Mouse (Mus musculus) hindbrain, embryonic 14.5 days (tissue): ENCODE results near the gene Kat2b. TPM values are rescaled to one million over a fixed set of nuclear protein-coding genes. Genes with fewer than 3 reads are reported as not detected.

ENCODE experiments used
- ATAC-seq: fragments of 200-750 bp; cut with Nextera tagmentation; 2 replicates; pipeline ENCODE4 v1.8.0; 2017; ENCODE audit warnings: moderate number of reproducible peaks, mild to moderate bottlenecking, moderate TSS enrichment, moderate library complexity; ENCODE audit not compliant: low FRiP score
- DNase-seq: peaks from one replicate; pipeline ENCODE4 v3.0.0-alpha.2; 2015; ENCODE audit warnings: low spot score
- H3K27ac ChIP-seq: fragments of 300-500 bp; sonication (generic); 2 replicates; pipeline ENCODE4 v1.5.1; 2014; ENCODE audit warnings: mild to moderate bottlenecking, moderate library complexity
- H3K27me3 ChIP-seq: fragments of 300-500 bp; sonication (generic); 2 replicates; pipeline ENCODE4 v1.6.1; 2014; ENCODE audit warnings: mild to moderate bottlenecking, low read length, mixed read lengths; ENCODE audit not compliant: control insufficient read depth, insufficient read depth
- H3K36me3 ChIP-seq: fragments of 300-500 bp; sonication (generic); replicated peaks from 2 replicates; pipeline ENCODE4 v1.6.1; 2014; ENCODE audit not compliant: control insufficient read depth, insufficient read depth
- H3K4me1 ChIP-seq: fragments of 300-500 bp; sonication (generic); replicated peaks from 2 replicates; pipeline ENCODE4 v1.6.1; 2014; ENCODE audit warnings: antibody characterized with exemption, low read length, mixed read lengths; ENCODE audit not compliant: control insufficient read depth, insufficient read depth
- H3K4me2 ChIP-seq: fragments of 300-500 bp; sonication (generic); replicated peaks from 2 replicates; pipeline ENCODE4 v1.6.1; 2014; ENCODE audit warnings: mild to moderate bottlenecking, moderate library complexity
- H3K4me3 ChIP-seq: fragments of 300-500 bp; sonication (generic); replicated peaks from 2 replicates; pipeline ENCODE4 v1.5.1; 2014; ENCODE audit warnings: mild to moderate bottlenecking, low read length
- H3K9ac ChIP-seq: fragments of 300-500 bp; sonication (generic); 2 replicates; pipeline ENCODE4 v1.6.1; 2014
- H3K9me3 ChIP-seq: fragments of 300-500 bp; sonication (generic); 2 replicates; pipeline ENCODE4 v1.6.1; 2016; ENCODE audit warnings: low read length; ENCODE audit not compliant: control insufficient read depth
- WGBS: fragments of 180-500 bp; shearing (Covaris S2); extraction: QIAGEN DNeasy Blood & Tissue Kit; methylation state at CpG from one replicate; pipeline ENCODE4 v1.1.7; 2014; 5-methylcytosine and 5-hydroxymethylcytosine counted together
- polyA plus RNA-seq: library from polyadenylated mRNA; unstranded; fragments of >200 nt; fragmentation: Nextera tagmentation; extraction: Ambion mirVana; gene quantifications from 2 replicates; pipeline ENCODE4 v1.2.1, GENCODE M21; 2014

Gene Kat2b
- polyA plus RNA-seq, 1 experiment from 2014 or later, result 8.5 TPM

GRCm38 (mm10) chr17:53578776-53579175 is 12.1 kb downstream of the Kat2b start:
- Histone ChIP-seq H3K36me3 (no peaks in the 10 kb centered on the region), H3K27me3 (no peaks in the 10 kb centered on the region), H3K4me1 (no peaks in the 10 kb centered on the region), H3K4me3 (no peak overlapping the region), H3K27ac (no peak overlapping the region), H3K4me2 (no peak overlapping the region), H3K9ac (no peak overlapping the region), H3K9me3 (no peaks in the 10 kb centered on the region)
- no peak for DNase-seq
- no peak for ATAC-seq
- WGBS, result 62% methylated on average over 9 of the region's 9 CpGs

GRCm38 (mm10) chr17:53579612-53580011 is 13.0 kb downstream of the Kat2b start:
- Histone ChIP-seq H3K4me2 (no peak overlapping the region), H3K36me3 (no peaks in the 10 kb centered on the region), H3K27me3 (no peaks in the 10 kb centered on the region), H3K4me1 (no peaks in the 10 kb centered on the region), H3K27ac (no peak overlapping the region), H3K4me3 (no peak overlapping the region), H3K9ac (no peak overlapping the region), H3K9me3 (no peaks in the 10 kb centered on the region)
- WGBS, result 54% methylated on average over 4 of the region's 4 CpGs
- ATAC-seq (no peak), DNase-seq (no peak)

- H3K27me3 ChIP-seq, result no peaks in the 10 kb centered on the region
- DNase-seq, result no peak
- no peaks in the 10 kb centered on the region for H3K9me3 ChIP-seq
- ATAC-seq, result no peak
- no peak overlapping the region for H3K4me3 ChIP-seq
- no peaks in the 10 kb centered on the region for H3K36me3 ChIP-seq
- WGBS, result 72% methylated on average over 3 of the region's 3 CpGs
- H3K27ac ChIP-seq, result no peak overlapping the region
- no peak overlapping the region for H3K4me2 ChIP-seq
- no peaks in the 10 kb centered on the region for H3K4me1 ChIP-seq
- H3K9ac ChIP-seq, result no peak overlapping the region
Observed at GRCm38 (mm10) chr17:53580237-53580636, 13.6 kb downstream of the Kat2b start.

- H3K27ac ChIP-seq, result no peak overlapping the region
- H3K4me3 ChIP-seq, result no peak overlapping the region
- DNase-seq (no peak), ATAC-seq (no peak)
- H3K4me2 ChIP-seq, result no peak overlapping the region
- H3K4me1 ChIP-seq, result peaks cover 7% of the 10 kb centered on the region
- 83% methylated on average over 4 of the region's 4 CpGs for WGBS
- H3K27me3 ChIP-seq, result no peaks in the 10 kb centered on the region
- H3K9me3 ChIP-seq, result no peaks in the 10 kb centered on the region
- no peak overlapping the region for H3K9ac ChIP-seq
- no peaks in the 10 kb centered on the region for H3K36me3 ChIP-seq
Observed at GRCm38 (mm10) chr17:53582026-53582585, 15.4 kb downstream of the Kat2b start.

- H3K36me3 ChIP-seq, result no peaks in the 10 kb centered on the region
- H3K4me1 ChIP-seq, result peaks cover 13% of the 10 kb centered on the region
- H3K27me3 ChIP-seq, result no peaks in the 10 kb centered on the region
- no peaks in the 10 kb centered on the region for H3K9me3 ChIP-seq
- WGBS, result 91% methylated on average over 7 of the region's 7 CpGs
- no peak overlapping the region for H3K4me3 ChIP-seq
- DNase-seq (no peak), ATAC-seq (no peak)
- H3K9ac ChIP-seq, result no peak overlapping the region
- H3K4me2 ChIP-seq, result no peak overlapping the region
- H3K27ac ChIP-seq, result no peak overlapping the region
Observed at GRCm38 (mm10) chr17:53582805-53583204, 16.1 kb downstream of the Kat2b start.

GRCm38 (mm10) chr17:53583846-53584579 is 17.4 kb downstream of the Kat2b start:
- Histone ChIP-seq H3K27ac (no peak overlapping the region), H3K9me3 (no peaks in the 10 kb centered on the region), H3K4me3 (no peak overlapping the region), H3K4me1 (peaks cover 16% of the 10 kb centered on the region), H3K4me2 (no peak overlapping the region), H3K9ac (no peak overlapping the region), H3K27me3 (no peaks in the 10 kb centered on the region), H3K36me3 (no peaks in the 10 kb centered on the region)
- ATAC-seq (no peak), DNase-seq (no peak)
- 93% methylated on average over 11 of the region's 11 CpGs for WGBS

GRCm38 (mm10) chr17:53587074-53587851 is 20.6 kb downstream of the Kat2b start:
- Histone ChIP-seq H3K27me3 (no peaks in the 10 kb centered on the region), H3K4me2 (no peak overlapping the region), H3K9me3 (no peaks in the 10 kb centered on the region), H3K36me3 (no peaks in the 10 kb centered on the region), H3K9ac (no peak overlapping the region), H3K27ac (peak overlapping the region; percentile 38), H3K4me3 (no peak overlapping the region), H3K4me1 (peaks cover 16% of the 10 kb centered on the region)
- DNase-seq (peak; percentile 75), ATAC-seq (peak; percentile 81)
- WGBS, result 29% methylated on average over 14 of the region's 14 CpGs

- Histone ChIP-seq H3K27ac (0 out of 2 replicates have a peak overlapping the region, but pooled peaks have one; percentile 38), H3K4me1 (peaks cover 16% of the 10 kb centered on the region), H3K27me3 (no peaks in the 10 kb centered on the region), H3K36me3 (no peaks in the 10 kb centered on the region), H3K9ac (no peak overlapping the region), H3K4me2 (no peak overlapping the region), H3K4me3 (no peak overlapping the region), H3K9me3 (no peaks in the 10 kb centered on the region)
- 88% methylated on average over 9 of the region's 9 CpGs for WGBS
- no peak for ATAC-seq
- no peak for DNase-seq
Observed at GRCm38 (mm10) chr17:53588097-53588855, 21.6 kb downstream of the Kat2b start.

- no peak overlapping the region for H3K4me2 ChIP-seq
- peaks cover 16% of the 10 kb centered on the region for H3K4me1 ChIP-seq
- H3K9me3 ChIP-seq, result no peaks in the 10 kb centered on the region
- H3K27ac ChIP-seq, result no peak overlapping the region
- 96% methylated on average over 6 of the region's 6 CpGs for WGBS
- no peak overlapping the region for H3K9ac ChIP-seq
- DNase-seq (no peak), ATAC-seq (no peak)
- H3K27me3 ChIP-seq, result no peaks in the 10 kb centered on the region
- no peak overlapping the region for H3K4me3 ChIP-seq
- no peaks in the 10 kb centered on the region for H3K36me3 ChIP-seq
Observed at GRCm38 (mm10) chr17:53590110-53590509, 23.4 kb downstream of the Kat2b start.
